Mouse (Mus musculus): ENCODE data around the gene Stab1. TPM values are rescaled to one million over a fixed set of nuclear protein-coding genes. Genes with fewer than 3 reads are reported as not detected.

Stab1 gene
- total RNA-seq, 2 experiments from 2014 or later, result 19.8 to 30.3 TPM

DNA sequence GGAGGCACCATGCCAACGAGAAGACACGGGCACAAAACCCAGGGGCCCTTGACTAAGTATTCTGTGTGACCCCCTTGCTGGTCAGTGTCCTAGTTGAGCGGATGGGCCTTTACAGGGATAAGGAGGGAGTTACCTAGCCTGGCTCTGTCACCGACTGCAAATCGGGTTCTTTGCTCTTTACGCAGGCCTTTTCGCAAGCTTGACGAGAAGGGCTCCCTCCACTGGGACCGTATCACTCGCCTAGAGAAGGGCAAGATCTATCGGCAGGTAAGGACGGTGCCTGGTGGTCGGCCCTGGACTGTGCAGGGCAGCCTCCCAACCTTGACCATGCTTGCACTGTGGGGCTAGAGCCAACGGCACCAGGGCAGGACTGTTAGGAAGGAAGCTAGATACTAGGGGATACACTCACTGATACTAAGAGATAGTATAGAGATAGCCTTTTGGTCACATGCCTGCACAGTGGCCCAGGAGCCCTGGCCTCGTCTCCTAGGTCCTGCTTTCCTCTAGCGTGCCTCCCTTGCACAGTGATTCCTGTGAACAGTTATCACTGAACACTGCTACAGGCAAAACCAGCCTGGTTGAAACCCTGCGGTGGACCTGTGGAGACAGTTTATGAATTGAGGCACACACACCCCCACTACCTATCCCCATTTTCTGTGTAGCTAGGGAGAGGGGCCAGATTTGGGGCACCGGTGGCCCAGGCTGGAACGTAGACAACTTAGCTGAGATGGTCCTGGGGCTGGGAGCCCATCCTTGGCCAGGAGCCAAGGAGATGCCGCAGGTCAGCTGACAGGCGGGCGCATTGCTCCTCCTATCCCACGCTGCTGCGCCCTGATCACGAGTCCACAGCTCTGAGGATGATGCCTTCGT lies 31.8 kb downstream of the Stab1 start:
- intact Hi-C loops (cut with DNase I), result no loop called here
- no peak for DNase-seq (ENCODE audit: low spot score in 2 of 2)

DNA sequence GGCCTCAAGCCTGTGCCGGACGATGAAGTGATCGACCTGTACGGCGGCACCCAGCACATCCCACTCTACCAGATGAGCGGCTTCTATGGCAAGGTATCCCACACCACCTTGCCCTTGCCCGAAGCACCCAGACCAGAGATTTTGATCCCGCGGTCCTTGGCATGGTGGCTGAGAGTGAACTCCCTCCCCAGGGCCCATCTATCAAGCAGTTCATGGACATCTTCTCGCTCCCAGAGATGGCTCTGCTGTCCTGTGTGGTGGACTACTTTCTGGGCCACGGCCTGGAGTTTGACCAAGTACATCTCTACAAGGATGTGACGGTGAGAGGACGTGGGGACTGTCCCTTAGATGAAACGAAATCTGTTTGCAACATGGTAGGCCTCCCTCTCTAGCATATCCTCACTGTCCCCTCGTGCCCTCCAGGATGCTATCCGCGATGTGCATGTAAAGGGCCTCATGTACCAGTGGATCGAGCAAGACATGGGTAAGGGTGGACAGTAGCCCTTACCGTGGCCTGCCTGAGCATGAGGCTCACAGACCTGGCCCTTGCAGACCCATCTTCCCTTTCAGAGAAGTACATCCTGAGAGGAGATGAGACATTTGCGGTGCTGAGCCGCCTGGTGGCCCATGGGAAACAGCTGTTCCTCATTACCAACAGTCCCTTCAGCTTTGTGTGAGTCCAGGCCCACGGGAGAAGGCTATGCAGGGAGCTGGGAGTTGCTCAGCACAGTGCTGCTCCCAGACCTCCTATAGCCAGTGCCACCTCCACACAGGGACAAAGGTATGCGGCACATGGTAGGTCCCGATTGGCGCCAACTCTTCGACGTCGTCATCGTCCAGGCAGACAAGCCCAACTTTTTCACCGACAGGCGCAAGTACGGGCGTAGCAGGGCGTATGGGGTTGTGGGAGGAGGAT lies 32.7 kb downstream of the Stab1 start:
- intact Hi-C loops (cut with DNase I), result no loop called here
- no peak for DNase-seq (ENCODE audit: low spot score in 2 of 2)

DNA sequence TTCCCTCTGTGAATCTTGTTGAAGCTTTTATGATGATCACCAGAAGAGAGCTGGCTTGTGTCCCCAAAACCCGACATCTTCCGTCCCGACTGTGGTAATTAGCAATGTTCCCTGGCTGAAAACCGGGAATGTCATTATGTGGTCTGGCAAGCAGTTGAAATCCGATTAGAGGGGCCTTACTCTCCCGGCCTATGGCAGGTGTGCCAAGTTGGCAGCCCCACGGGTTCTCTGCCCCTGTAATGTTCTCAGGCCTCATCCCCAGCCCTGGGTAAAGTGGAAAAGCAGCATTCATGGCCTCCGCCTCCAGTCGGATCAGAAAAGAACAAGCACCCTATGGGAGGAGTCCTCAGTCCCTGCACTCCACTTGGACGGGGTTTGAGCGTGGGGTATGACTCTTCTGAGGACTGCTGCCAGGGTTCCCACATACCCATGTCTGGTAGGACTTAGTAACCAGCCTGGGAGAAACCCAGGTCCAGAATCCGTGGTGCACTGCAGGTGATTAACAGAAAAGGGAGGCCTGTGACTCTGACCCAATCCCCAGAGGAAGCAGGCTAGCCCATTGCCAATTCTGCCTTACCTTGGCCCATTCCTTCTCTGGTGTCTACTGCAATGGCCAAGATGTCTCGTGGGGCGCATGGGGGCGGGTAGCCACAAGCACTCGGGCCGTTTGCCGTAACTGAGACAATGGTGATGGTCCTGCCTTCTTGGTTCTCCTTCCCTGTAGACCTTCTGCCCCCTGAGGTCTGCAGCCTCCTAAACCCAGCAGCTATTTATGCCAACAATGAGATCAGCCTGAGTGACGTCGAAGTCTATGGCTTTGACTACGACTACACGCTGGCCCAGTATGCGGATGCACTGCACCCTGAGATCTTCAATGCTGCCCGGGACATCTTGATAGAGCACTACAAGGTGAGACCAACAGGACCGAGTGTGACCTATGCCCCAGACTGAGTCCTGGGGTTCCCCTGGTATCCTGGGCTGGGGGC lies 34.1 kb downstream of the Stab1 start:
- no peak for DNase-seq (ENCODE audit: low spot score in 2 of 2)
- intact Hi-C loops (cut with DNase I), result loop anchor here (5.0 kb wide), 1 partner anchor 58 kb away; no protein-coding TSS in a partner anchor

DNA sequence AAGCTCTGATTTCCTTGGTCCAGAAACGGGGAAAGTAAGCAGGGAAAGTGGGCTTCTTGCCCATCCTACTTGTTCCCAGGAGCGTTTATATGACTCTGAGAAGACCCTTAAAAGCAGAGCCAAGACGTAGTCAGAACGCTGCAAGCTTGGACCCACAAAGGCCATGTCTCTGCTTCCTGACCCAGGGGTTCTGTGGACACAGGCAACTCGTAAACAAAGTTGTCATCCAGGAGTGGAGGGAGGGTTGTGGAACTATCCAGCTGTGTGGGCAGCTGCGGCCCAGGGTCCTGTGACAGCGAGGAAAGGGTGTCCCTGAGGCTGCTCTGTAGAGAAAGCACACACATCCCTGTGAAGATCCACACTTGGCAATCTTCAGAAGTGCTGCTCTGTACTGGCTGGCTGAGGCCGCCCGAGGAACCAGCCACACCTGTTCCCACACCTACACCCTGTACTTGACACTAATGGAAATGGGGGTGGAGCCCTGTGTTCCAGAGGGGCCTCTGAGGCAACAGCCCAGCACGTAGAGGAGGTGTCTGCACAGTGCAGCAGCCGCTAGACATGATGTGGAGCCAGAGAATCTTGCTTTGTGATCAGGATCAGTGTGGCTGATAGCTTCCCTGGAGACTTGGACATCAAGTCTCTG lies 35.3 kb downstream of the Stab1 start:
- DNase-seq (ENCODE audit: low spot score in 2 of 2), result peak in 1 of 2 experiments; percentile 13
- intact Hi-C loops (cut with DNase I), result loop anchor here (5.0 kb wide), 1 partner anchor 59 kb away; no protein-coding TSS in a partner anchor

DNA sequence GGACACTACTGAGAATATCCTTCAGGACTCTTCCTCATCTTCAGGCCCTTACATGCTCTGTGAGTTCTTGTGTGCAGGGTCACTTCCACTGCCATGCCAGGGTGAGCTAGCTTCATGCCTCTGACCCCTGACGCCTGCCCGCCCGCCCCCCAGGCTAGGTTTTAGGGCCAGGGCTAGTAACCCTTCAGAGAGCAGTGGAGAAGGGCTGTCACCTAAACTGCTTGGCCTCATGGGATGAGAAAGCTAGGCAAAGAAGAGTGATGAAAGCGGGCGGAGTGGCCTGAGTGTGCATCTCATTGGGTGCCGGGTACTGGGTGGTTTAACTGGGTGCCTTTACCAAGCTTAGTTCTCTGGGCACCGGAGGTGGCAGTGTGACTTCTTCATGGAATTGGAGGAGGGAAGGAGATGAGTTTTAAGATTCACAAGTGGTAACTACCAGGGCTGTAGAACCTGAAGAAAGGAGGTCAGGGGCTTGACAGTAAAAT lies 35.9 kb downstream of the Stab1 start:
- no peak for DNase-seq (ENCODE audit: low spot score in 2 of 2)
- intact Hi-C loops (cut with DNase I), result loop anchor here (5.0 kb wide), 1 partner anchor 60 kb away; no protein-coding TSS in a partner anchor

DNA sequence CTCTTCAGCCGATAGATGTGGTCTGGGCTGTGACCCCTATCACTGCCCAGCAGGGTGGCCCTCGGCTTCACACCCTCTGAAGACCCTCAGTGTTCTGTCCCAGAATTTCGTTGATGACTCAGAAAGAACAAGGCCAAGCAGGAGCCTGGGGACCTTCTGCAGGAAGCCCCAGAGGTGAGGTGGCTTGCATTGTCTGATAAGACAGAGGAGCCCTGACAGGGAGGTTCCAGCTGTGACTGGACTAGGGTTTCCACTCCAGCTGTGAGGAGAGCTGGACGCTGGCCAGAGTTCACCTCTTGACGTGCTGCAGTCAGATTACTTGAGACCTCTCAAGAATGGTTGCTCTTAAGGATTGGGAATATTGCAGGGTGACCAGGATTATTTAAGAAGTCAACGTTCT lies 36.4 kb downstream of the Stab1 start:
- intact Hi-C loops (cut with DNase I), result loop anchor here (5.0 kb wide), 1 partner anchor 60 kb away; no protein-coding TSS in a partner anchor
- DNase-seq (ENCODE audit: low spot score in 2 of 2), result no peak

DNA sequence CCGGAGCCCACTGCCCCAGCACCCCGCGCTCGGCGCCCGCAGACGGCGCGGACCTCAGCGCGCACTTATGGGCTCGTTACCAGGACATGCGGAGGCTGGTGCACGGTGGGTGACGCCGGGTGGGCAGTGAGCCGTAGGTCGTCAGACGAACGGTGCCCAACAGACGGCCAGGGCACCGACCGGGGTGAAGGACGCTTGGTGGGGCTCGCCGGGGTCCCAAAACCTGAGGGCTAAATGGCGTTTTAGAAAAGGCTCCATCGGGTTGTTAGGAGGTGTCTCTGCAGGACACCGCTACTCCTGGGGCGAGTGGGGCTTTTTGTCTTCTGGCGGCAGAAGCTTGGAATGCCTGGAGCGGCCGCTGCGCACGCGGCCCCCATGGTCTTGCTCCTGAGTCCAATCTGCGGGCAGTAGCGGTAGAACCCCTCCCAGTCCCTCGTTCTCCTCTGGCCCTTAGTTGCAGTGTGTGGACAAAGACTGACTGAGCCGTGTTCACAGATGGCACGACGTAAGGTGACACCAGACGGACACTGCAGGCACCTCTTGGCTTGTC lies 37.1 kb downstream of the Stab1 start:
- DNase-seq (ENCODE audit: low spot score in 2 of 2), result no peak
- intact Hi-C loops (cut with DNase I), result loop anchor here (5.0 kb wide), 1 partner anchor 61 kb away; no protein-coding TSS in a partner anchor

DNA sequence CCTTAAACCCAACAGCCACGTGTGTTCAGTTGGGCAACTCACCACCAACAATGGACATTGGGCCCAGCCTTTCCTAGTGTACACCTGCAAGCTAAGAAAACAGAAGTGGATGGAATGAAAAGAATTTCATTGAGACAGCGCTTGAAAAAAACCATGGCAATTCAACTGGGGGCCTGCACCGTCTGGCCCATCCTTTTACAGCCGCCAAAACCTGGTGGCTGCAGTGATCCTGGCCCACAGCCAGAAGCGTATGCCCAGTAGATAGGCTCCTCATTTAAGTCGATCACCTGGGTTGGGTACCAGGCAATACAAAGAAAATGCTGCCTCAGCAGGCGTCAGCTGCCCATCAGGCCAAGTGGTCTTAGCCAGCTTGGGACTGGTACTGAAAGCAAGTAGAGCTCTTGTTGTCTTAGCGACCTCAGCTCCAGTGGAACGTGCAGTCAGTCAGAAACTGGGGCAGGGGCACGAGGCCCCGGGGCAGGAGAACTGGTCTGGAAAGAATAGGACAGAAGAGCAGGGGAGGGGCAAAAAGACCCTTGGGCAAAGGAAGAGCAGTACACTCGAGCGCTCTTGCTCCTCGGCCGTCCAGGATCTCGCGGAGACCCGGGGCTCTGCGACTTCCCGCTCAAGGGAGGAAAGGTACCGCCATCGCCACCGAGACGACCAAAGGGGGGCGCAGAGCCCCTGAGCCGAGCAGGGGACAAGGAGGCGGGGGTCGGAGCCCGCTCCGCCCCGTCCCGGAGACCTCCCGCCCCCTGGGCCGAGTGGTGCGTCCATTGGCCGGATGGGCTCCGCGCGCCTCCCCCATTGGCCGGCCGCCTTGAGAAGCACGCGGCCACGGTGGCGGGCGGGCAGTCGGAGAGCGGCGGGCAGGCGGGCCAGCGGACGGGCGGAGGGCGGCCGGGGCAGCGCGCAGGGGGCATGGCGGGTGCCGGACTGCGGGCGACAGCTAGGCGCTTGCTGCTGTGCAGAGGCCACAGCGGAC lies 37.9 kb downstream of the Stab1 start, which contains the start of gene Nt5dc2:
Nt5dc2 (plus strand) TSS at position 818 of the 985 bp plus-strand sequence.
- intact Hi-C loops (cut with DNase I), result loop anchor here (5.0 kb wide), 1 partner anchor 62 kb away; no protein-coding TSS in a partner anchor
- DNase-seq (ENCODE audit: low spot score in 2 of 2), result peak; percentile 62 to 63

DNA sequence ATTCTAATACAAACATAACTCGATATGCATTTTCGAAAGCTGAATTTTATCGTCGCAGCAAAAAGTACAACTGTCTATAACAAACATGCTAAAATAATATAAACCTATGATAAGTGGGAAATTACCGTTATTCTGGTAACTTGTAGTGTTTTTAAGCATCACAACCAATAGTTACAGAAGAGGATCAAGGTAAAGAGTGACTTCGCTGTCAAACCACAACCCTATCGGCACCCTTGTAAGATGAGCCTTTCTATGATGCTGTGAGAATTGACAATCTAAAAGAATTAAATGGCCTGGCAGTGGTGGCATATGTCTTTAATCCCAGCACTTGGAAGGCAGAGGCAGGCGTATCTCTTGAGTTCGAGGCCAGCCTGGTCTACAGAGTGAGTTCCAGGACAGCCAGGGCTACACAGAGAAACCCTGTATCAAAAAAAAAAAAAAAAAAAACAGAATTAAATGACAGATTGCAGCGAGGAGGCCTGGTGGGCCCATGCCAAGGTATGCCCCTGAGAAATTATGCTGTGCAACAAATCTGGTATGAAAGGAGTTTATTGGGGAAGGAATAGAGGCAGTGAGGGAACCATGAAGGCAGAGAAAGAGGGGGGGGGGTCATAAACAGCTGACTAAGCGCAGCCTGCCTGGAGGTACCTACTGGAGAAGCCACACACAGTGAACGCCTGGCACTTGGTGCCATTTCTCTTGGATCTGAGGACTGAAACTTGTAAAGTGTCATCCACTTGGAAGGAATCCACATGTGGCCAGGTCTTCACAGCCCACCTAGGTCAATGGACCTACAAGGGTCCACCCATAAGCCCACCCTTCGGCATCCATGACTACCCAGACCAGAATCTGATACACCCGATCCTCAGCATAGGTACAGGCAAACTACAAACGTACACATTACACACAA lies 38.9 kb downstream of the Stab1 start:
- intact Hi-C loops (cut with DNase I), result loop anchor here (5.0 kb wide), 1 partner anchor 63 kb away; no protein-coding TSS in a partner anchor
- DNase-seq (ENCODE audit: low spot score in 2 of 2), result no peak

DNA sequence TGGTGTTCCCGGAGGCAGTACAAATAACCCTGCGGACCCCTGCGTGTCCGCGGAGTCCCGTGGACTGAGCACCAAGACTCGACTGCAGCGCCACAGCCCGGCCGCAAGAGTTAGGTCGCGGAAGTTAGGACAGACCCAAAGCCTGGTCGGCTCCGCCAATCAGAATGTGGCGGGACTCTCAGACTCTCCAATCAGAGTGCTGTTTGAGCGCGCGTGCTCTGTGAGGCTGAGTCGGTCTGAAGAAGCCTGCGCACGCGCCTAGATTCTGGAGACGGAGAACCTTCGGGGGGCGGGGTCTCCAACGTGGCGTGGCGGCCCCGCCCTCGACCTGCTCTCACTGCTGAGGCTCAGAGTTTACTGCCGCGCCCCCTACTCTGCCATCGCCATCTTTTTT lies 39.6 kb downstream of the Stab1 start, which contains the start of gene Smim4:
Smim4 (minus strand) TSS at position 131 of the 394 bp plus-strand sequence.
- intact Hi-C loops (cut with DNase I), result loop anchor here (1.0 kb wide), 1 partner anchor 77 kb away; no protein-coding TSS in a partner anchor
- DNase-seq (ENCODE audit: low spot score in 2 of 2), result peak; percentile 97 to 99

DNA sequence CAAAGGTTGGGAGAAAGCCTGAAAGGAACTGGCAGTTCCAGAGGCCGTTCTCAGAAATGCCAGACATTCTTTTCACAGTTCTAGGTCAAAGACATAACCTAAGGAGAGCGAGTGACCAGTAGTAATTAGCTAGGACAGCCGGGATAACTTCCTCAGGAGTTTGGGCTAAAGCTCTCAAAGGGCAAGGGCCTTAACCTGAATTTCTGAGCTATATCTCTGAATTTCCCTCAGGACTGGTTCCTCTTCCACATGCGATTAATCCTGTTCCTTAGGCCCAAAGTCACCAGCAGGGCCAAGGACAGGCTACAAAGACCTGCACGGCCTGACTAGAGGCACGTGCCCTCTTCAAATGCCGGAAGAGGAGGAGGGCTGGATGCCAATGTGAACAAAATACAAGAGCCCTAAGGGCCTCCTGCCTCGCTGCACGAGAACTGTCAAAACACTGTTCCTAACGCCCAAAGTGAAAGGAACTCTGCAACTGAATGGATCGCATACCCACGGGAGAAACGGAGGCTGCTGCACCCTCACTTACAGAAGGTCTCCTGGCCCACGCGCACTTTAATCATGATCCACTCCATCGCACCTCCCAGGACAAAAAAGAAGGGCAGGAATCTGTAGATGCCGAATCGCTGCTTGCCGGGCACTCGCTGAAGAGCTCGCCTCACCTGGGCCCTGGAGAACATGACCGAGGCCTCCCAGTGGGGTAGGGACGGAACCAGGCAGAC lies 40.2 kb downstream of the Stab1 start:
- intact Hi-C loops (cut with DNase I), result loop anchor here (1.0 kb wide), 1 partner anchor 78 kb away; no protein-coding TSS in a partner anchor
- no peak for DNase-seq (ENCODE audit: low spot score in 2 of 2)

DNA sequence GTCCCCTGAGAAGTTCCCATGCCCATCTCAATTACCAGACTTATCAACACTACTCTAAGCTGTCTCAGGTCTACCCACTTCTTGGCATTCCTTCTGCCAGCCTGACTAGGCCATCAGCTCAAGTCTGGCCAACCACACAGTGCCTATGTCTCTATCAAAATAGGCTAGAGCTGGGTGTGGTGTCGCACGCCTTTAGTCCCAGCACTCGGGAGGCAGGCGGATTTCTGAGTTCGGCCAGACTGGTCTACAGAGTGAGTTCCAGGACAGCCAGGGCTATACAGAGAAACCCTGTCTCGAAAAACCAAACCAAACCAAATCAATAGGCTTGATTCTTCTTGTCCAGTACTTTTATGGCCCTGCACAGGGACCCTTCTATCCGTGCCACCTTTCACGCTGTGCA lies 41.6 kb downstream of the Stab1 start:
- intact Hi-C loops (cut with DNase I), result no loop called here
- DNase-seq (ENCODE audit: low spot score in 2 of 2), result no peak

DNA sequence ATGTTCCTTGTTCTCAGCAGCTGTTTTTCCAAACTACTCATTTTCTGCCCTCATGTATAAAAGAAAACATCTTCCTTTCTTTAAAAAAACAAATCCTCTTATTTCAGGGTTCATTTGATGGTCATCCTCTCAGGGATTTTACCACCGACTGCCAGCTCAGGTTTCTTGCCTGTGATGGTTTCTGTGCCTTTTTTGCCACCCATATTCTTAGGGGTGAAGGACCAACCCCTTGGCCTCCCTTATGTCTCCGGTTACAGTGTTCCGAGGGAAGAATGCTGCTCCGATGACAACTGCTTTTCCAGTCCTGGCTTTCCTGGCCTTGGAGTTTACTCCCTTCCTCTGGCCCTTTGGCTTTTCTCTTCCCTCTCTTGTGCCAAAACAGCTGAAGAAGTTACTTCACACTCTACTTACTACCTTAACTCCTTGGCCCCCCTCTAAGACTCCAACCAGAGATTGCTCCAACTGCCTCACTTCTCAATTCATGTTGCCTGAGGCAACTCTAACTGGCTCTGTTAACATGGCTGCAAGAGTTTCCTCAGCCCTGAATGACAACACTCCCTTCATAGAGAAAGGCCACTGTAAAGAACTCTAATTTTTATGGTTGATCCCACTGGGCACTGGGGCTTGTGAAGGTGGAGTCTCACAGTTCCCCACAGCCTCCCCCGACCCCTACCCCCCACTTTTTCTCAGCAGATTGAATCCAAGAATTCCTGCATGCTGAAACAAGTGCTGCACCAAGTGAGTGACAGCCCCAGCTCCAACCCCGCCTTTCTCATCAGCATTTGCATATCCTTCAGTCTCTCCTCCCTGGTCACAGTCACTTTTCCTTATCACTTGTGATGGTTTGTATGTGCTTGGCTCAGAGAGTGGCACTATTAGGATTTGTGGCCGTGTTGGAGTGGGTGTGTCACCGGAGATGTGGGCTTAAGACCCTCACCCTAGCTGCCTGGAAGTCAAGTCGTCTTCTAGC lies 43.0 kb downstream of the Stab1 start:
- intact Hi-C loops (cut with DNase I), result no loop called here
- DNase-seq (ENCODE audit: low spot score in 2 of 2), result no peak

DNA sequence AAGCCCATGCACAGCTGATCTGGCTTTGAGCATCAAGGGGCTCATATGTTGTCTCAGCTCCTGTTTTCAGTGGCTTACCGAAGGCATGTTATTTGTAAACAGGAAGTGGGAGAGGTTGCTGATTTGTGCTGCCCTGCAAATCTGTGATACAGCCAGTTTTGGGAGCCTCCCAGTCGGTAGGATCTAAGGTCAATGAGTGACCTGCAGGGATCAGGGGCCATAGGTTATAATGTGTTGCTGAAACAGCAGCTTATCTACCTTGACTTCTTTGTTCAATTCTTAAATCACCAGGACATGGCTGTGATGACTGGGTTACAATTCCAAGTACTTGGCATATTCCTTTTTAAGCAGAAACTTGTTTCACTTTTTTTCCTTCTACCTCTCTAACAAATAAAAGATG lies 52.9 kb downstream of the Stab1 start:
- DNase-seq (ENCODE audit: low spot score in 2 of 2), result no peak
- intact Hi-C loops (cut with DNase I), result no loop called here
